Mouse (Mus musculus) urinary bladder, postnatal 4 days (tissue): ENCODE measurements at regions not wholly inside any gene's neighbourhood (a gene's known extent, or its start where the extent isn't known, plus 50 kb on each side); places are given as distances from the start of the nearest gene placed in this dataset.
A peak's percentile ranks its signal among the peaks of the same experiment; 100 is the strongest.

Experiments used
- DNase-seq, 2 experiments: peaks; one replicate each; pipeline ENCODE4 v3.0.0; 2021 to 2022; ENCODE audit warnings: low spot score in 2 of 2

DNA sequence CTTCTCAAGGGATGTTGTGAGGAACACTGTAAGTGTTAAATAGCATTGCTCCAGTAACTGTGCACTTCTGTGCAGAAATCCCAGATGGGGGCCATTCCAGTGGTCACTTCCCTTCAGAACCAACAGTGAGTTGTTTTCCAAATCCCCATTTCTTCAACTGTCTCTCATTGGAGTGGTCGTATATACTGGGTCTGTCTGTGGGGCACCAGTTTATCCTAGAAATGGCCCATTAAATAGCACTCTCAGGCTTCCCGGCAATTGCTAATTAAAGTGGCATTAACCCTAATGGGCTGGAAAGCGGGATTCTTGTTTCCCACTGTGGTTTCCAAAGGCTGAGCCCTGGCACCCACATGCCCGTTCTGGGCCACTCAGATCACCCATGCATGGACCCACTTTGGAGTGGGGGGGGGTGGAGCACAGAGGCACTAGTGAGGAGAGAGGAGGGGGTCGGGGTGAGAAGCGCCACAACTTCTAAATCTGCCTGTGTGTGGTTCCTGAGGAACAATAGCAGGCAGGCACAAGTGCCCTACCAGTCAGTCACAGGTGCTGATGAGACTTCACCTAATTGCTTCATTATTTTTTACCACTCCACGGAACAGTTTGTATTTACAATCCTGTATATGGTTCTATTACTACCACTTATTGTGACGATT, 78.1 kb downstream of the Fam204a start:
- no peak for DNase-seq

DNA sequence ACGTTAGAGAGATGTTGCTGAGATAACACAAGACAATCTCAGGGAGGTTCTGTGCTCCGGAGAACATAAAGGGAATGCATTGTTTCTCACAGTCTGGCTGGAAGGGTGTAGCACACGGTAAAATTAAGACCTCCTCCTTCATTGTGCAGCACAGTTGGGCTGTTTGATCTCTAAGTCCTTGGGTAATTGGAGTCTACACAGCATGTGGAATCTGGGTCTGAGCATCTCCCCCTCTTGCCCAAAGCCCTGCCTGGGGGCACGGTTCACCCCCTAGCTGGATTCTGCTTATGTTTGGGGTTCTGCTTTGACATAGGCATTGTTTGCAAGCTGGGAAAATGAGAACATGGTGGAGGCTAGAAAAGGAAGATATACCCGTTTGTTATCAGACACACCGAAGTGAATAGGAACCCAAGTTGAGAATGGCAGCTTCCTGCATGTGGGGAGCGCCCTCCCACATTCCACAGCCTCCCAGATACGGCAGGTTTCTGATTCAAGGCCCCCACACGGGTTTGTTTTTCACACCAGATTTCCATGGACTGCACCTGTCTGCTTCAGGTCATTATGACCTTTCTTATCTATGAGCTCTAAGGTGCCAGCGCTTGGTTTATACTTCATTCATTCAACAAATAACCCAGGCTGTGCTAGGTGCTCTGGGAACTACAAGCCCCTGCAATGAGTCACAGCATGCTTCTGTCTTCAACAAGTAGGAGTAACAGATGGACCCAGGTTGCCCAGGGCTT, 79.9 kb downstream of the Fam204a start:
- DNase-seq, result no peak

- DNase-seq, result no peak
Observed at GRCm38 (mm10) chr19:60145242-60145641, 81.3 kb downstream of the Fam204a start.

DNA sequence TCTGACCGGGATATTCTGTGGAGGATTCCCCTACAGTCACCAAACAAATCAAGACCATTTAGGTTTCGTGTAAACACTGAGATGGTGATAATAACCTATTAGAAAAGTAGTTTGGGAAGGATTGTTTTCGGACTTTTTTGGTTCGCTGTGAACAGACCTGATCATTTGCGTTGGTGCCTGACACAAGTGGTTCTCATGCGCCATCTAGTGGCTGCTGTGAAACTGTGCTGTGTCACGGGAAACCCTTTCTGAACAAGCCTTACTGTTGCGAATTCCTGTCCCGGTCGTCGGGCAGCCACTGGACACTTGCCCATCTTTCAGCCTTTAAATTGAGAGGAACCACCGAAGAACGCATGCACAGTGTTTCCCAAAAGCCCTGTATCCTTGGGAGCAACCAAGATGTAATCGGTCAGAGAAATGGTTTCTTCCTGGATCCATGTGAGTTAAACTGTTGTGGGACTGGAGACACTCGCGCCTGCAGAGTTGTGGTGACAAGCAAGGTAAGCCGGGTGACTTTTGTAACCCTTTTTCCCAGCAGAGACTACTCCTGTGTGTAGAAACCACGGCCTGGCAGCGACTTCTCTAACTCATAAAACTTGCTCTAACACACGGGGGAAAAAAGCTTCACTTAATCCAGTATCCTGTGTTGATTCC, 82.0 kb downstream of the Fam204a start:
- DNase-seq, result peak; percentile 67 to 84

- no peak for DNase-seq
Observed at GRCm38 (mm10) chr19:60138881-60139280, 87.6 kb downstream of the Fam204a start.

DNA sequence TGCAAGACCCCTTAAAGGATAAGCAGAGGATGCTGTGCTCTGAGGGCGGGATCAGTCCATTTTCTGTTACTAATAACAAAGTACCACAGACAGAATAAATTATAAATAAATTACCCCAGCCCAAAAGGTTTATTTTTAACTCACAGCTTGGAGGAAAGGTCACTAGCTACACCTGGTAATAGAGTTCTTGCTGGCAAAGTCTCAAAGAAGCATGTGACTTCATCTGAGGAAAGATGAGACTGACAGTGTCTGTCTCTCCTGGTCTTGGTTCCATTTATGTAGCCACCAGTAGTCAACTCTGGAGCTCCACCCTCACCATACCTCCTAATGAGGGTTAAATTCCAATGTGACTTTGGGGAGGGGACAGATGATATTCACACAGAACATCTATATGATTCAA, 90.0 kb downstream of the Fam204a start:
- DNase-seq, result no peak

DNA sequence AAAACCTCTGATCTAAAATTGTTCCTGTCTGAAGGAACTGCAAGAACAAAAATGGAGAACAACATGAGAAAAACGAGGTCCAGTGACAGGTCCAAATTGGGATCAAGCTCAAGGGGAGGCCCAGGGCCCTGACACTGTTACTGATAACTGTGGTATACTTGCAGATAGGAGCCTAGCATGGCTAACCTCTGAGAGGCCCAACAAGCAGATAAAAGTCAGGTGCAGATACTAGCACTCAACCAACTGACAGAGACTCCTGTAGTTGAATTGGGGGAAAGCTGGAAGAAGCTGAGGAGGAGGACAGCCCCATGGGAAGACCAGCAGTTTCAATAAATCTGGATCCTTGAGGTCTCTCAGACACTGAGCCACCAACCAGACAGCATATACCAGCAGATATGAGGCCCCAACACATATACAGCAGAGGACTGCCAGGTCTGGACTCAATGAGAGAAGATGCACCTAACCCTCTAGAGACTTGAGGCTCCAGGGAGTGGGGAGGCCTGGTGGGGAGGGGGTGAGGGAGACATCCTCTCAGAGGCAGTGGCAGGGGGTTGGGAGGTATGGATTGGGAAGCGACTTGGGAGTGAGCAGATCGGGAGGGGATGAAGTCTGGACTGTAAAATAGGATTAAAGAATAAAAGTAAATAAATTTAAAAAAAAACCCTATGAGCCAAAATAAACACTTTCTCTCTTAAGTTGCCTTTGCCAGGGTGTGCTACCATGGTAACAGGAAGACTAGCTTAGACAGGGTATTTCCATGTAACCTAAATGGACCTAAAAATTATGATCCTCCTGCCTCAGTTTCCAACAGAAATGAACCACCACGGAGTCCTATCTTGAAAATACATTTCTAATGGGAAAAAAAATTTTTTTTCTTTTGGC, 91.8 kb downstream of the Fam204a start:
- DNase-seq, result no peak

GRCm38 (mm10) chr19:60129635-60130034, 96.9 kb downstream of the Fam204a start:
- DNase-seq, result no peak

GRCm38 (mm10) chr19:60124638-60125037, 101.9 kb downstream of the Fam204a start:
- DNase-seq, result no peak

DNA sequence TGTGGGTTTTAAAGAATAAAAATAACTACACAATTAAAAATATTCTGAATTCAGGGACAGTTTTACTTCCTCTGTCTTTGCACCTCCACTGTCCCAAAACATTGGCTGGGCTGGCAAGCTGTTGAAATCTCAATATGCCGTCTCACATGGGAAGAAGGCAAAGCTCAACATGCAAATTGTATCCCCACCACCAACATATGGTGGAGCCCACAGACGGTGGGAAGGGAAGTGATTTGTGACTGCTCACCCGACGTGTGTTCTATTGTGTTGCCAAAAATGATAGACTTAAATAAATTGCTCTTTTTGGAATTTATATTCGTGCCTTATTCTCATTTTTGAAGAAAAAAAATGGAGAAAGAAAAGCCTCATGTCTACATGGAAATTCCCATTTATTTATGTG, 105.6 kb downstream of the Fam204a start:
- DNase-seq, result no peak

- DNase-seq, result no peak
Observed at GRCm38 (mm10) chr19:60119051-60119450, 107.5 kb downstream of the Fam204a start.

DNA sequence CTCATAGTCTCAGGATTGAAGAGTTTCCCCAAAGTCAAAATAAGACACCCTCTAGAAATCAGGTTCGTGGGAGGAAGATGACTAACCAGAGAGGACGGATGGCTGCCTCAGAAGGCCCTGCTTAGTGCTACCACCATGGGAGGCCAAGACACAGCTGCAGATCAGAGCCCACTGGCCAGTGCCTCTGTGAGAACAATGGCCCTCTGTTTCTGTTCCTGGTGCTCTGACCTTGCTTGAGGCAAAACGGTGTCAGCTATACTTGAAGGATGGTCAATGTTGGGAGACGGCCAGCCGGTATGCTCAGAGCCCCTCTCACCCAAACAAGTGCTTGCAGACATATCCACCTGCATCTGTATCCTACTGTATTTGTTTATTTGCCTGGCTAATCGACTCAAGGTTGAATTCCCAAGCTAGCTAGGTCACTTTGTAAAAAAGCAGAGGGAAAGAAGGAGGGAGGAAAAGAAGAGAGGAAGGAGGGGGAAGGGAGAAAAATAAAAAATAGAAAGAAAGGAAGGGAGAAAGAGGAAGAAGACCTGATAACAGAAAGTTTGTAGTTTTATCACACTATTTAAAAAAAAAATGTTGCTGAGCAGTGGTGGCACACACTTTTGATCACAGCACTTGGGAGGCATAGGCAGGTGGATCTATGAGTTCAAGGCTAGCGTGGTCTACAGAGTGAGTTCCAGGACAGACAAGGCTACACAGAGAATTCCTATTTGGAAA, 112.7 kb downstream of the Fam204a start:
- DNase-seq, result no peak

GRCm38 (mm10) chr19:60110278-60110677, 116.2 kb downstream of the Fam204a start:
- no peak for DNase-seq

DNA sequence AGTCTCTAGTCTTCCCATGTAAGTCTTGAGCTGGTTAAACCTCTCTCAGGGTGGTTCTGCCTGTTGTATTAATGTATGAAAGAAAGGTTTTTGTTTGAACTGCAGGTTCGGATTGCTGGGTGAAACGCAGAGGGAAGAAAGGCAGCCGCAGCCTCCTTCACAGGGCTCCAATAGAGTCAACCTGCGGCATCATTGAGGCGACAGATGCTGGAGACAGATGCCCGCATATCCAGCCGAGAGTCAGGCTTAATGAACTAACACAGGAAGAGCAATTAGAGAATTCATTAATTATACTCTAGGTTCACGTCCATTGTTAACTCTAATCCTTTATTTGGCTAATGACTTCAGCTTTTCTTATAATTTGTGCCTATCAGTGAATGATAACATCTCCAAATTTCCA, 117.0 kb downstream of the Fam204a start:
- no peak for DNase-seq

GRCm38 (mm10) chr19:60097915-60098314, 128.6 kb downstream of the Fam204a start:
- DNase-seq, result no peak

DNA sequence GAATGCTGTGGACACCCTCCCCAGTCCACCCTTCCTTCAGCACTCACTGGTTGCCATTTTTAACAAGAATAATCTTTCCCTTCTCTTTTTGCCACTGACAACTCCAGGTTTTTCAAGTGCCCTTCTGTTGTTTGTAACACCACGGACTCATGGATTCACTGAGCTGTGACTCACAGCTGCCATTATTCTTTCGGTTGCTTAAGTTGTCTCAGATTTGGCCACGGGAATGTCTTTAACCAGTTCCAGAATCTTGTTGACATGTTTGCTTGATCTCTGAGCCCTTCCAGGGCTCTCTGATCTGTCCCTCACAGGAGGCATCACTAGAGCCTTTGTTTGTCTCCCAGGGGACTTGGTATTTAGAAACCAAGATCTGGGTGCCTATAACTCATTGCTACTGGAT, 131.5 kb upstream of the Rab11fip2 start:
- DNase-seq, result no peak

- no peak for DNase-seq
Observed at GRCm38 (mm10) chr19:60073328-60073727, 129.9 kb upstream of the Rab11fip2 start.

- DNase-seq, result no peak
Observed at GRCm38 (mm10) chr19:60066183-60066582, 122.7 kb upstream of the Rab11fip2 start.

DNA sequence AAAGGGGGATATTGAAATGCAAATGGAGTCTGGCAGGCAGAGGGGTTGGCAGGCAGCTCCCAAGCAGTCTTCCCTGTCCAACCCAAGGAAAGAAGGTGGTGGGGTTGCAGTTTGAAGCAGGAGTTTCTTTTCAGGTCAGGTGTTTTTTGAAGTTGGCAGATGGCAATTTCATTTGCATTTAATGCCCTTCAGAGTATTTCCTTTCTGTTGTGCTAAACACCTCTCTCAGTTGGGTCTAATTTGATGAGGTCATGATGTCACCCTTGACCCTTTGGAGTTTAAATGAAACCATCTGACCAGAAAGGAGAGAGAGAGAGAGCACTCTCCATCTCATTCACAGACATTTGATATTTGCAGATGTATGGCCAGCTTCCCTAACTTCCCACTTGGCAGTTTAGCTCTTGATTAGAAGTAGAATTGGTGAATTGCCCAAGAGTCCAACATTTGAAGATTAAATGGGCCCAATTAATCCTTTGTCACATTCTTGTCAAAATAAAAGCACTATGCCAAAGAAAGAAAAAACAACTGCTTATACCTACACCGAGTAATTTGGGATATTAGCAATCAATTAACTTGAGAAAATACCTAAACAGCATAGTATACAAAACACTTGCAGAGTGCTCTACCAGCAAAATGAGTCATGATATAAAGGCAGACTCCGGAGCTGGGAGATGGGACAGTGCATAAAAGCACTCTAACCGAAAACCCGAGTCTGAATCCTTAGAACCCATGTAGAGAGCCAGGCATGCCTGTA, 111.8 kb upstream of the Rab11fip2 start:
- DNase-seq, result no peak

GRCm38 (mm10) chr19:60051151-60051550, 107.7 kb upstream of the Rab11fip2 start:
- no peak for DNase-seq

DNA sequence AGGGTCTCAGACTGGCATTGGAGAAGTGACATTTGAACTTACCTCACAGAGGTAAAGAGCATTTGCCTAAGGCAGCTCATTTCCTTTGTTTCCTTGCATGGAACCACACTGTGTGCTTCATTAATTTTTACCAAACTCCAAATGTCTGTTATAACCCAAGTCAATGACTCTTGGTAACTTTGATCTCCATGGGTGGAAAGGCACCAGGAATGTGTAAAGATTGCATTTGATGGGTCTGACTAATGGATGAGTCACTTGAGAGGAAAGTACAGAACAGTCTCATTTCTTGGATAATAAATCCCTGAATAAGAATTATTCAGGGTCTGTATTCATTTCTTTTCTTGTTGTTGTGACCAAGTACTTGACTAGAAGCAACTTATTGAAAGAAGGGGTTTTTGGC, 97.3 kb upstream of the Rab11fip2 start:
- no peak for DNase-seq
